Mouse (Mus musculus): ENCODE measurements around the gene Rpl12. TPM values are rescaled to one million over a fixed set of nuclear protein-coding genes. Genes with fewer than 3 reads are reported as not detected.

The Rpl12 gene
- total RNA-seq, 4 experiments from 2014 or later = 137 to 206 (median 196) TPM

- DNase-seq = no peak
Measured at GRCm38 (mm10) chr2:32940483-32940882, 20.9 kb upstream of the Rpl12 start.

DNA sequence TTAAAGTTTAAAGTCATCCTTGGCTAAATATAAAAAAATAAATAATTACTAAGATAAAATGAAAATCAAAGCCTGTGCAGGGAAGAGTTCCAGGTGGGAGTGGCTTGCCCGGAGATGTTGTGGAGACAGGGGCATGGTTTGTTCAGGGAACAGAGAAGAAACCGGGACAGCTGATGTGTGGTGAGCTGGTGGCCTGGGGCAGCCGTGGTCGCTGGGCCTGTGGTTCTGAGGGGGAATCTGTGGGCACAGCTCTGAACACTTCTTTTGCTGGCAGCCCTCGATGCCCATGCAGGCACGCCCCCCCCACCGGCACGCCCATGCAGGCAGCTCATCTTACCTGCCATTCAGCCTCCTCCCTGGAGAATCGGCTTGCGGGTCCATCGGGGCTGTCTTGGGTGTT is 13.9 kb upstream of the Rpl12 start:
- DNase-seq = no peak

DNA sequence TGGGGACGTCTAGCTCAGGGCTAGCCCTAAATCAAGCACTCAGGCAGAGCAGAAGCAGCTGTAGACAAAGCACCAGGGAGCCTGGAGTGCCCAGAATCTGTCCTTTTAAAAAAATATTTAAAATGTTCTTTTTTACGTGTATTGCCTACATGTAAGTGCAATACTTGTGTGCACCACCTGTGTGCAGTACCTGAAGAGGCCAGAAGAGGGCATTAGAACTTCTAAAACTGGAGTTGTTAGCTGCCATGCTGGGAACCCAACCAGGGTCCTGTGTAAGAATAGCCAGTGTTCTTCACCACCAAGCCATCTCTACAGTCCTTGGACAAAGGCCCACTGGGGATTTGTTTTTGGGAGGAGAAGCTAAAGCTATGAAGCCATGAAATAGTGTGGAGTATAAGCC is 6.8 kb upstream of the Rpl12 start:
- no peak for DNase-seq

- DNase-seq = no peak
Measured at GRCm38 (mm10) chr2:32957344-32957743, 4.0 kb upstream of the Rpl12 start.

DNA sequence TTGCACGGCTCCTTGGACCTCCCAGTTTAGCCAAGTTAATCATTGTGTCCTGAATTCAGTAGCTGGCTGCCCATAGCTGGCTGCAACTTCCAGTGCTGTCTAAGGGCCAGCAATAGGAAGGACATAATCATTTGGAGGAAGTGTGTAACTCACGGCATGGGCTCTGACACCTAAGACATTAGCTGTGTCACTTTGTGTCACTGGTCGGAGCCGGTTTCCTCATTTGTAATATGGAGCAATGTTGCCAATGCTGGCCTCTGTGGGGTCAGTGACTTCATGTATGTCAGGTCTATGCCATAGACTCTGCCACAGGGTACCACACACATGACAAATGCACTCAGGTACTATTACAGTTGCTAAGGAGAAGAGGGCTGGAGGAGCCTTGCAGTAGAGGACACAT is 1.1 kb upstream of the Rpl12 start:
- no peak for DNase-seq

- no peak for DNase-seq
Measured at GRCm38 (mm10) chr2:32962062-32962874, 909 bp downstream of the Rpl12 start.

- no peak for DNase-seq
Measured at GRCm38 (mm10) chr2:32962875-32963220, 1.5 kb downstream of the Rpl12 start.

DNA sequence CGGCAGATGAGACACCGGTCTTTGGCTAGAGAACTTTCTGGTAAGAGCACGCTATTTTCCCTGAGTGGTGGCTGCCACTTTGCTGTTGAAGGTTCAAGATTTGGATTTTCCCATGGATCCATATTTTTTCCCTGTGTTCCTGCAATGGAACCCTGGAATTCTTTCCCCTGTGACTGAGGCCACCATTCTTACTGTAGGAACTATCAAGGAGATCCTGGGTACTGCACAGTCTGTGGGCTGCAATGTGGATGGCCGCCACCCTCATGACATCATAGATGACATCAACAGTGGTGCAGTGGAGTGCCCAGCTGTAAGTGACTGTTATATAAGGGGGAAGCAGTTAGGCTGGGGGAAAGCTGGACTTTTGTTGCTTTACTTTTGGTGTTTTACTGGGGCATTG is 2.2 kb downstream of the Rpl12 start:
- no peak for DNase-seq

- no peak for DNase-seq
Measured at GRCm38 (mm10) chr2:32963981-32964380, 2.6 kb downstream of the Rpl12 start.

DNA sequence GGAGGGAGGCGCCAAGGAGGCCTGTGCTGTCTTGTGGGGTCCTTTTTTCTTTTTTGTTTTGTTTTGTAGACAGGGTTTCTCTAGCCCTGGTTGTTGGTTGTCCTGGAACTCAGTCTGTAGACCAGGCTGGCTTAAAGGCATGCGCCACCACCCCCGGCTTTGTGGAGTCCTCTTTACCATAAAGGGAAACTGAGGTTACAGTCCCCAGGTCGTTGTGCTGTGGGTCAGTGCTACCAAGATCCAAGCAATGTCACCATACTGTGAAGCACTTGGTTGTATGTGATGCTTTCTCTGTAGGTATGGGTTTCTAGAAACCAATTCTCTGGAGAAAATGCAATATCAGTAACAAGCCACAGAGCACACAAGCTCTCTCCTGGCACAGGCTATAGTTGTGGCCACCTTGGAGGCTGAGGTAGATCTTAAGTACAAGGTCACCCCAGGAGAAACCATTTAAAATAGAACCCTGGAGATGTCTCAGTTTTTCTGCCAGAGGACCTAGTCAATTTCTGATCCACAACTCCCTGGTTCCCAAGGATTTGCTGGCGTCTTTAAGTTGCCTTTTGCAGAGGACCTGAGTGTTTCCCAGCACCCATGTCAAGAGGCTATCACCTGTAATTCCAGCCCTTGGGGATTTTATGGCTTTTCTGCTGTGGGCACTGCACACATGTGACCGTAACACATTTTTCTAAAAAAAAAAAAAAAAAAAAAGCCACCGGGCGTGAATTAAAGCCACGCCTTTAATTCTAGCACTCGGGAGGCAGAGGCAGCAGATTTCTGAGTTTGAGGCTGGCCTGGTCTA is 3.5 kb downstream of the Rpl12 start:
- DNase-seq = no peak

DNA sequence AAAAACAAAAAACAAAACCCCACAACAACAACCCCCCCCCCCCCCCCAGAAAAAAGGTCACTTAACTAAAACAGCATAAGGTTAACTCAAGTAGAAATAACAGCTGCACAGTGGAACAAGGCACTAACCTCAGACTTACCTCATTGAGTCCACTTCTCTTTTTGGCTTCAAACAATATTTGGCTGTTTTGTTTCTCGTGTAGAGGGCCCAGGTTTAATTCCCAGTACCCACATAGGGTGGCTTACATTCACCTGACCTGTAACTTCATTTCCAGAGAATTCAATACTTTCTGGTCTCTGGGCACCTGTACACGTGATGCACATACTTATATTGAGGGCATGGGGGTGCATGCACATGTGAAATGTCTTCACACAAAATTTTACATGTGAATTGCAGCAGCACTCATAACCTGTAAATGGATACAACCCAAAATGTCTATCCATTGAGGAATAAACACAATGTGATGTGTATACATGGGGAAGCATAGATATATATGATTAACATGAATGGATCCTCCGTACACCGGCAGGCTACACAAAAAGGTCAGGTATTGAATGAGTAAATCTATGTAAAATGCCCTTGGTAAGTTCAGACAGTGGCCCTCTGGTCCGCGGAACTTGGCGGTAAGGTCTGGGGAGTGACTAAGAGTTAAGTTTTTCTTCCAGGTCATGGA is 4.3 kb downstream of the Rpl12 start:
- DNase-seq = no peak

- DNase-seq = no peak
Measured at GRCm38 (mm10) chr2:32966184-32966688, 4.9 kb downstream of the Rpl12 start.

GRCm38 (mm10) chr2:32966689-32967631 is 5.6 kb downstream of the Rpl12 start:
- peak; percentile 85 for DNase-seq

DNA sequence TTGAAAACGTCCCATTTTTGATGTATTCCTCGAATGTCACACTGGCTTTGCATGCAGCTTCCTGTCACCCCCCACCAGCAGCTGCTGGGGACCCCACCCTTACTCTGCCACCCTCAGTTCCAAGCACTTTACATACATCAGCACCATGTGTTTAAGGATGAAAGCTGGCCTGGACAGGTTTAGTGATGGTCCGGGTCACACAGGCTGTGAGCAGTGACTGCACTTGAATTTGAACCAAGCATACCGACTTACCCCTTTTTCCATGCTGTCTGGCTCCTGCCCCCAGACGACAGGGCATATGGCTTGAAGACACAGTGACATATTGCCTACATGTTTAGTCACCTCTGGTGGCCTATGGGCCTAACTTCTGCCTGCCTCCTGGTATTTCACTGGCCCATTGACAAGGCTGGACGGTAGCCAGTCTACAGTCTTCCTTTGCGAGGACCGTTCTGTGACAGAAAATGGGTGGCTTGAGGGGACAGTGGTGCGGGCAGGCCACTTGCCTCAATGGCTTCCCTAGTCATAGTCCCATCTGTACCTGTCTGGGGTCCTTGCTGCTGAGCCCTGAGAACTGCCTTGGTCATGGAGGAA is 6.8 kb downstream of the Rpl12 start:
- DNase-seq = no peak

DNA sequence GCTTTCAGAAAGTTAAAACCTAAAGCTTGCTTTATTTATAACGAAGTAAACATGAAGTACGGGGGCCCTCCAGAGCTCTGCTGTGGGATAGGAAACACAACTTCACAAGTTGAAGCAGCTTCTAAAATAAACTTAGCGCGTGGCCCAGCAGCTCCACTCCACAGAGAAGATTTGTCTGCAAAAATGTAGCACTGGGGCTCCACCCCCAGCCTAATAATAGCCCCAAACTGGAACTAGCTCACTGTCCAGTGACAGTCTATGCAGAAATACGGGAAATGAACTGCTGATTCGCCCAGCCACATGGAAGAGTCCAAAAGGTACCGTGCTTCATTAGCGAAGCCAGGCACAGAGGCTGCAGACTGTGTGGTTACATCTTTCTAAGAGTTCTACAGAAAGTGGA is 8.0 kb downstream of the Rpl12 start:
- no peak for DNase-seq

DNA sequence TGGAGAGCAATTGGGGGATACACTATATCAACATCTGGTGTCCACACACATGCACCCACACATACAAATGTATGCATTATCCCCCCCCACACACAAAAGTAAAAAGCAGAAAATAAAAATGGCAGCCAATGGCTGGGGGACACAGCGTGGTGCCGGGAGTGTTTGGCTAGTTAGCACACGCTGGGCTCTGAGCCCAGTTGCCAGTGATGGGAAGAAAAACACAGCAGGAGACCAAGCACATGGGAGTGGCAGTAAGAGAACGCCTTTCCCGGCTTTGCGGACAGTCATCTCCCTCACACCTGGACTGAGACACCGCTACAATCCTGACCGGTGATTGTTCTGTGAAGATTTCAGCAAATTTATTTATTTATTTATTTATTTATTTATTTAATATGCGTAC is 9.9 kb downstream of the Rpl12 start:
- DNase-seq = no peak

DNA sequence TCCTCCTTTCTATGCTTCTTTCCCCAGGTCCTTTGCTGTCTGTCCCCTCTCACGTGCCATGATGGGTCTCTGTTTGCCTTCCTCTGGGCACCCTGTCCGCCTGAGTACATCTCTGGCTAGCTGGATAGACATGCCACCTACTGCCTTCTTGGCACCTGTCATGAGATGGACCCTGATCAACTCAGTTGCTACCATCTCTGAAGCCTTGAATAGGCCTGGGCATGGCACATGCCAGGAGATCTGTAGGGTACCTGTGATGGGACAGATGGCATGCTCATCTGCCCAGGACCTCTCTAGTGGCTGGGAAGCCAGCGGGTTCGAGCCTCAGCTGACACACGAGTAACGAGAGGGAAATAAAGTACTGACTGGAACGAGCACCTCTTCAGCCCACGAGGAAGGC is 12.9 kb downstream of the Rpl12 start:
- DNase-seq = no peak

GRCm38 (mm10) chr2:32977114-32977513 is 15.8 kb downstream of the Rpl12 start:
- DNase-seq = no peak

- no peak for DNase-seq
Measured at GRCm38 (mm10) chr2:32978675-32979074, 17.3 kb downstream of the Rpl12 start.

- no peak for DNase-seq
Measured at GRCm38 (mm10) chr2:32979675-32980074, 18.3 kb downstream of the Rpl12 start.

- no peak for DNase-seq
Measured at GRCm38 (mm10) chr2:32981281-32981680, 19.9 kb downstream of the Rpl12 start.

Measured in adrenal gland, adult 8-10 months (tissue).